Mouse (Mus musculus): ENCODE measurements at regions not wholly inside any gene's neighbourhood (a gene's known extent, or its start where the extent isn't known, plus 50 kb on each side); places are given as distances from the start of the nearest gene placed in this dataset.

- H3K27me3 ChIP-seq (replicated peaks; ENCODE audit: control insufficient read depth, insufficient read depth, low read length), result no peaks in the 10 kb centered on the region
- WGBS, result 73% methylated on average over 5 of the region's 5 CpGs
- H3K4me2 ChIP-seq (ENCODE audit: low read length), result no peak overlapping the region
- H3K9ac ChIP-seq (replicated peaks; ENCODE audit: low read depth, low read length), result no peak overlapping the region
- no peak for ATAC-seq
- H3K36me3 ChIP-seq (ENCODE audit: control insufficient read depth, insufficient read depth), result no peaks in the 10 kb centered on the region
- no peaks in the 10 kb centered on the region for H3K9me3 ChIP-seq (ENCODE audit: control insufficient read depth, low read length)
- no peak overlapping the region for H3K4me3 ChIP-seq (replicated peaks; ENCODE audit: low read length)
- no peak overlapping the region for H3K27ac ChIP-seq (ENCODE audit: low read length)
- no peaks in the 10 kb centered on the region for H3K4me1 ChIP-seq (replicated peaks; ENCODE audit: control insufficient read depth, insufficient read depth, low read length)
Observed at GRCm38 (mm10) chr7:136038072-136038471, 321.9 kb upstream of the Mki67 start.

- WGBS, result 74% methylated on average over 2 of the region's 2 CpGs
- no peak overlapping the region for H3K27ac ChIP-seq (ENCODE audit: low read length)
- no peaks in the 10 kb centered on the region for H3K9me3 ChIP-seq (ENCODE audit: control insufficient read depth, low read length)
- H3K36me3 ChIP-seq (ENCODE audit: control insufficient read depth, insufficient read depth), result no peaks in the 10 kb centered on the region
- no peak overlapping the region for H3K4me2 ChIP-seq (ENCODE audit: low read length)
- H3K9ac ChIP-seq (replicated peaks; ENCODE audit: low read depth, low read length), result no peak overlapping the region
- H3K27me3 ChIP-seq (replicated peaks; ENCODE audit: control insufficient read depth, insufficient read depth, low read length), result no peaks in the 10 kb centered on the region
- no peak for ATAC-seq
- no peak overlapping the region for H3K4me3 ChIP-seq (replicated peaks; ENCODE audit: low read length)
- no peaks in the 10 kb centered on the region for H3K4me1 ChIP-seq (replicated peaks; ENCODE audit: control insufficient read depth, insufficient read depth, low read length)
Observed at GRCm38 (mm10) chr7:136038906-136039305, 322.7 kb upstream of the Mki67 start.

- Histone ChIP-seq H3K27me3 (replicated peaks; ENCODE audit: control insufficient read depth, insufficient read depth, low read length) (no peaks in the 10 kb centered on the region), H3K4me3 (replicated peaks; ENCODE audit: low read length) (no peak overlapping the region), H3K9me3 (ENCODE audit: control insufficient read depth, low read length) (no peaks in the 10 kb centered on the region), H3K36me3 (ENCODE audit: control insufficient read depth, insufficient read depth) (no peaks in the 10 kb centered on the region), H3K4me1 (replicated peaks; ENCODE audit: control insufficient read depth, insufficient read depth, low read length) (peaks cover 12% of the 10 kb centered on the region), H3K9ac (replicated peaks; ENCODE audit: low read depth, low read length) (no peak overlapping the region), H3K27ac (ENCODE audit: low read length) (no peak overlapping the region), H3K4me2 (ENCODE audit: low read length) (no peak overlapping the region)
- no peak for ATAC-seq
- WGBS, result 65% methylated on average over 4 of the region's 4 CpGs
Observed at GRCm38 (mm10) chr7:136041921-136042320, 325.8 kb upstream of the Mki67 start.

- Histone ChIP-seq H3K4me1 (replicated peaks; ENCODE audit: control insufficient read depth, insufficient read depth, low read length) (peaks cover 23% of the 10 kb centered on the region), H3K27ac (ENCODE audit: low read length) (peak overlapping the region; percentile 52), H3K36me3 (ENCODE audit: control insufficient read depth, insufficient read depth) (no peaks in the 10 kb centered on the region), H3K4me2 (ENCODE audit: low read length) (no peak overlapping the region; the same call in 1 of the 2 replicates), H3K4me3 (replicated peaks; ENCODE audit: low read length) (no peak overlapping the region), H3K27me3 (replicated peaks; ENCODE audit: control insufficient read depth, insufficient read depth, low read length) (no peaks in the 10 kb centered on the region), H3K9me3 (ENCODE audit: control insufficient read depth, low read length) (no peaks in the 10 kb centered on the region), H3K9ac (replicated peaks; ENCODE audit: low read depth, low read length) (no peak overlapping the region)
- 5% methylated on average over 14 of the region's 14 CpGs for WGBS
- ATAC-seq, result peak; percentile 92
Observed at GRCm38 (mm10) chr7:136046645-136047363, 330.6 kb upstream of the Mki67 start.

- Histone ChIP-seq H3K36me3 (ENCODE audit: control insufficient read depth, insufficient read depth) (no peaks in the 10 kb centered on the region), H3K9me3 (ENCODE audit: control insufficient read depth, low read length) (no peaks in the 10 kb centered on the region), H3K4me3 (replicated peaks; ENCODE audit: low read length) (no peak overlapping the region), H3K27me3 (replicated peaks; ENCODE audit: control insufficient read depth, insufficient read depth, low read length) (no peaks in the 10 kb centered on the region), H3K4me2 (ENCODE audit: low read length) (no peak overlapping the region), H3K9ac (replicated peaks; ENCODE audit: low read depth, low read length) (no peak overlapping the region), H3K4me1 (replicated peaks; ENCODE audit: control insufficient read depth, insufficient read depth, low read length) (peaks cover 23% of the 10 kb centered on the region), H3K27ac (ENCODE audit: low read length) (0 out of 2 replicates have a peak overlapping the region, but pooled peaks have one; percentile 16)
- peak; percentile 43; the same call in 1 of the 2 replicates for ATAC-seq
- WGBS, result 6% methylated on average over 7 of the region's 7 CpGs
Observed at GRCm38 (mm10) chr7:136047364-136047945, 331.3 kb upstream of the Mki67 start.

GRCm38 (mm10) chr7:136048925-136049586, 332.9 kb upstream of the Mki67 start:
- Histone ChIP-seq H3K27ac (ENCODE audit: low read length) (no peak overlapping the region), H3K4me2 (ENCODE audit: low read length) (no peak overlapping the region), H3K9me3 (ENCODE audit: control insufficient read depth, low read length) (no peaks in the 10 kb centered on the region), H3K9ac (replicated peaks; ENCODE audit: low read depth, low read length) (no peak overlapping the region), H3K4me3 (replicated peaks; ENCODE audit: low read length) (no peak overlapping the region), H3K27me3 (replicated peaks; ENCODE audit: control insufficient read depth, insufficient read depth, low read length) (no peaks in the 10 kb centered on the region), H3K36me3 (ENCODE audit: control insufficient read depth, insufficient read depth) (no peaks in the 10 kb centered on the region), H3K4me1 (replicated peaks; ENCODE audit: control insufficient read depth, insufficient read depth, low read length) (peaks cover 23% of the 10 kb centered on the region)
- WGBS, result 47% methylated on average over 8 of the region's 8 CpGs
- no peak for ATAC-seq

GRCm38 (mm10) chr7:136049587-136049930, 333.4 kb upstream of the Mki67 start:
- peaks cover 23% of the 10 kb centered on the region for H3K4me1 ChIP-seq (replicated peaks; ENCODE audit: control insufficient read depth, insufficient read depth, low read length)
- H3K9me3 ChIP-seq (ENCODE audit: control insufficient read depth, low read length), result no peaks in the 10 kb centered on the region
- H3K27me3 ChIP-seq (replicated peaks; ENCODE audit: control insufficient read depth, insufficient read depth, low read length), result no peaks in the 10 kb centered on the region
- H3K9ac ChIP-seq (replicated peaks; ENCODE audit: low read depth, low read length), result no peak overlapping the region
- WGBS, result 66% methylated on average over 4 of the region's 4 CpGs
- no peak for ATAC-seq
- H3K27ac ChIP-seq (ENCODE audit: low read length), result no peak overlapping the region
- no peaks in the 10 kb centered on the region for H3K36me3 ChIP-seq (ENCODE audit: control insufficient read depth, insufficient read depth)
- H3K4me3 ChIP-seq (replicated peaks; ENCODE audit: low read length), result no peak overlapping the region
- no peak overlapping the region for H3K4me2 ChIP-seq (ENCODE audit: low read length)

GRCm38 (mm10) chr7:136050116-136050515, 334.0 kb upstream of the Mki67 start:
- no peak overlapping the region for H3K9ac ChIP-seq (replicated peaks; ENCODE audit: low read depth, low read length)
- H3K27me3 ChIP-seq (replicated peaks; ENCODE audit: control insufficient read depth, insufficient read depth, low read length), result 0 out of 2 replicates have a peak, but pooled peaks cover 2% of the 10 kb centered on the region
- no peak overlapping the region for H3K4me3 ChIP-seq (replicated peaks; ENCODE audit: low read length)
- ATAC-seq, result no peak
- no peak overlapping the region for H3K4me2 ChIP-seq (ENCODE audit: low read length)
- H3K36me3 ChIP-seq (ENCODE audit: control insufficient read depth, insufficient read depth), result no peaks in the 10 kb centered on the region
- no peak overlapping the region for H3K27ac ChIP-seq (ENCODE audit: low read length)
- H3K4me1 ChIP-seq (replicated peaks; ENCODE audit: control insufficient read depth, insufficient read depth, low read length), result peaks cover 23% of the 10 kb centered on the region
- WGBS, result 59% methylated on average over 3 of the region's 3 CpGs
- H3K9me3 ChIP-seq (ENCODE audit: control insufficient read depth, low read length), result no peaks in the 10 kb centered on the region

- Histone ChIP-seq H3K4me2 (ENCODE audit: low read length) (no peak overlapping the region), H3K27me3 (replicated peaks; ENCODE audit: control insufficient read depth, insufficient read depth, low read length) (0 out of 2 replicates have a peak, but pooled peaks cover 6% of the 10 kb centered on the region)
Observed at GRCm38 (mm10) chr7:136056876-136057484, 340.8 kb upstream of the Mki67 start.

More at GRCm38 (mm10) chr7:136056876-136057484, 340.8 kb upstream of the Mki67 start:
- H3K9ac ChIP-seq (replicated peaks; ENCODE audit: low read depth, low read length), result no peak overlapping the region
- H3K9me3 ChIP-seq (ENCODE audit: control insufficient read depth, low read length), result no peaks in the 10 kb centered on the region
- H3K27ac ChIP-seq (ENCODE audit: low read length), result no peak overlapping the region
- peaks cover 4% of the 10 kb centered on the region for H3K4me1 ChIP-seq (replicated peaks; ENCODE audit: control insufficient read depth, insufficient read depth, low read length)
- ATAC-seq, result no peak
- H3K4me3 ChIP-seq (replicated peaks; ENCODE audit: low read length), result no peak overlapping the region
- no peaks in the 10 kb centered on the region for H3K36me3 ChIP-seq (ENCODE audit: control insufficient read depth, insufficient read depth)
- 53% methylated on average over 16 of the region's 16 CpGs for WGBS
